ENCODE assay signal across 8 mouse cellular contexts in the genomic region with DNA sequence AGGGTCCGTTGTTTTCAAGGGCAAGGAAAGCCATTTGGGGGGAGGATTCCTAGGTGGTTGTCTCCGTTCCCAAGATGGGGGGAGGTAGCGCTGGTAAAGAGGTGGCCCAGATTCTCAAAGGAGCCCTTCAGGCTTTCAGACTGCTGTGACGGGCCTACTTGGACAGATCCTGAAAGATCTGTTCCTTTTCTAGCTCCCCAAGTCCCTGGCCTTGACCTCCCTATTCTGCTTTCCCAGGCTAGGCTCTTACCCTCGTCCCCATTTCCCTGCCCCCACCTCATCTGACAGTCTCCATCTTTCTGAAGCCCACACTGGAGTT. TPM values are rescaled to one million over a fixed set of nuclear protein-coding genes. Genes with fewer than 3 reads are reported as not detected.
DNase-seq lines count a peak whose midpoint lies in the region; ATAC-seq and TF ChIP-seq lines count a peak whose summit lies in the region.

No protein-coding gene starts in this region.

- peak overlapping the region; percentile 93 for H3K4me2 ChIP-seq in heart, embryonic 14.5 days (ENCODE audit: low read length)
- H3K4me2 ChIP-seq in stomach, embryonic 15.5 days: peak overlapping the region; percentile 74

- no peak for TF ChIP-seq RAD21 in MEL (IDR thresholded peaks at IDR 0.05; ENCODE audit: low read depth, low read length)

- no peak for TF ChIP-seq CTCF in gastrocnemius, adult 2 months (IDR thresholded peaks at IDR 0.05)
- no peak for TF ChIP-seq CTCF in MEL (IDR thresholded peaks at IDR 0.05 in 2 of 3, conservative IDR thresholded peaks at IDR 0.05 in 1 of 3; ENCODE audit: control insufficient read depth in 1 of 3, insufficient read depth in 1 of 3, low read depth in 2 of 3, low read length in 3 of 3, poor library complexity in 1 of 3, severe bottlenecking in 1 of 3)

- DNase-seq in gastrocnemius, adult 2 months: no peak
- DNase-seq in gastrocnemius, adult 8-10 months (ENCODE audit: low spot score in 2 of 2): no peak
- DNase-seq in MEL (ENCODE audit: low read depth, low spot score): peak; percentile 62
- DNase-seq in cerebellum, postnatal 25 days: peak; percentile 29 to 31
- DNase-seq in kidney, postnatal 4 days: peak; percentile 39 to 53
- peak; percentile 21 for DNase-seq in lung, postnatal 36 days

- TF ChIP-seq EP300 in MEL (IDR thresholded peaks at IDR 0.05; ENCODE audit: low read depth in 1 of 2, low read length in 2 of 2): no peak

- peaks cover 18% of the 10 kb centered on the region for H3K79me2 ChIP-seq in MEL (ENCODE audit: control insufficient read depth, insufficient read depth, low read length, poor library complexity)

- 0% methylated on average over 5 of the region's 5 CpGs for WGBS in heart, embryonic 14.5 days
- WGBS in stomach, embryonic 15.5 days: 0% methylated on average over 5 of the region's 5 CpGs

- peaks cover 0 to 6% of the 10 kb centered on the region in 2 experiments; a peak in 2 of 4 replicates for H3K36me3 ChIP-seq in MEL (ENCODE audit: control insufficient read depth in 1 of 2, insufficient read depth in 2 of 2, low read length in 2 of 2)
- no peaks in the 10 kb centered on the region for H3K36me3 ChIP-seq in heart, embryonic 14.5 days (ENCODE audit: control insufficient read depth, insufficient read depth, low read length)
- H3K36me3 ChIP-seq in stomach, embryonic 15.5 days: no peaks in the 10 kb centered on the region

- H3K27ac ChIP-seq in gastrocnemius, adult 2 months: peak overlapping the region; percentile 92
- H3K27ac ChIP-seq in MEL (ENCODE audit: control insufficient read depth, low read depth, low read length): peak overlapping the region; percentile 0; the same call in 1 of the 2 replicates
- peak overlapping the region; percentile 94 for H3K27ac ChIP-seq in heart, embryonic 14.5 days (replicated peaks in 1 of 2; ENCODE audit: control insufficient read depth in 1 of 2, insufficient read depth in 1 of 2, low read depth in 2 of 2, low read length in 2 of 2)
- peak overlapping the region; percentile 91 for H3K27ac ChIP-seq in stomach, embryonic 15.5 days

- ATAC-seq in heart, embryonic 14.5 days (ENCODE audit: insufficient number of reproducible peaks, insufficient read depth, low FRiP score, low read depth): no peak
- ATAC-seq in stomach, embryonic 15.5 days (ENCODE audit: insufficient read depth, low FRiP score, low read depth): no peak

- peak overlapping the region; percentile 79 for H3K4me3 ChIP-seq in gastrocnemius, adult 2 months
- peak overlapping the region; percentile 81 to 99 for H3K4me3 ChIP-seq in MEL (ENCODE audit: control insufficient read depth in 1 of 2, insufficient read depth in 1 of 2, low read depth in 2 of 2, low read length in 2 of 2)
- H3K4me3 ChIP-seq in heart, embryonic 14.5 days (ENCODE audit: control insufficient read depth in 1 of 2, insufficient read depth in 1 of 2, low read depth in 1 of 2, low read length in 2 of 2): peak overlapping the region; percentile 80 to 91
- peak overlapping the region; percentile 89 for H3K4me3 ChIP-seq in stomach, embryonic 15.5 days (replicated peaks)

- H3K27me3 ChIP-seq in MEL (ENCODE audit: control insufficient read depth in 1 of 2, insufficient read depth in 2 of 2, low read length in 2 of 2): no peaks in the 10 kb centered on the region
- H3K27me3 ChIP-seq in heart, embryonic 14.5 days (ENCODE audit: control insufficient read depth, insufficient read depth, low read length): no peaks in the 10 kb centered on the region
- H3K27me3 ChIP-seq in stomach, embryonic 15.5 days (replicated peaks): no peaks in the 10 kb centered on the region

- H3K9ac ChIP-seq in MEL (ENCODE audit: control insufficient read depth, low read depth, low read length, poor library complexity, severe bottlenecking): peak overlapping the region; percentile 87
- H3K9ac ChIP-seq in heart, embryonic 14.5 days (ENCODE audit: low read length): peak overlapping the region; percentile 91
- H3K9ac ChIP-seq in stomach, embryonic 15.5 days: peak overlapping the region; percentile 92

- no peak for TF ChIP-seq POLR2A in MEL (IDR thresholded peaks at IDR 0.05; ENCODE audit: control insufficient read depth in 1 of 2, insufficient read depth in 1 of 2, low read depth in 1 of 2, low read length in 2 of 2, poor library complexity in 1 of 2)

- no peaks in the 10 kb centered on the region for H3K9me3 ChIP-seq in MEL (replicated peaks; ENCODE audit: insufficient read depth, low read length)
- H3K9me3 ChIP-seq in heart, embryonic 14.5 days (ENCODE audit: control insufficient read depth, low read length): no peaks in the 10 kb centered on the region
- no peaks in the 10 kb centered on the region for H3K9me3 ChIP-seq in stomach, embryonic 15.5 days

- H3K4me1 ChIP-seq in MEL (ENCODE audit: control insufficient read depth in 1 of 2, insufficient read depth in 2 of 2, low read length in 2 of 2): peaks cover 3 to 5% of the 10 kb centered on the region in 2 experiments; a peak in 2 of 4 replicates
- H3K4me1 ChIP-seq in heart, embryonic 14.5 days (ENCODE audit: control insufficient read depth in 2 of 2, insufficient read depth in 2 of 2, low read length in 2 of 2): peaks cover 0 to 12% of the 10 kb centered on the region in 2 experiments; a peak in 1 of 4 replicates
- H3K4me1 ChIP-seq in stomach, embryonic 15.5 days: peaks cover 5% of the 10 kb centered on the region; the same call in 1 of the 2 replicates

- intact Hi-C loops in gastrocnemius, adult 2 months (cut with DNase I): loop anchor here (2.0 kb wide), 1 partner anchor 73 kb away; no protein-coding TSS in a partner anchor

TF ChIP-seq in MEL, 35 proteins besides CTCF, POLR2A, EP300 and RAD21:
- TF ChIP-seq HCFC1 (IDR thresholded peaks at IDR 0.05; ENCODE audit: low read depth, low read length) (0 out of 2 replicates have a peak, but pooled peaks have one; percentile 8), ZNF384 (IDR thresholded peaks at IDR 0.05; ENCODE audit: low read depth, low read length) (peak; percentile 37; the same call in 1 of the 2 replicates), NELFE (IDR thresholded peaks at IDR 0.05; ENCODE audit: low read depth, low read length) (no peak)

RNA-seq across cellular contexts. Expression of gene Ptpn9, which starts 1.3 kb away (rescaled TPM):
- total RNA-seq in gastrocnemius, adult 2 months (2021): 1 to 10 TPM; 3.1 to 5.0 TPM
- total RNA-seq in gastrocnemius, adult 8-10 months (2022): 1 to 10 TPM; 2.1 to 5.7 (median 2.6) TPM
- 10.6 and 12.0 TPM in 2 replicates for total RNA-seq in MEL (2012; rRNA removed)
- polyA plus RNA-seq in MEL (2012; ENCODE audit: insufficient read depth in 1 of 2, insufficient read length in 2 of 2, low read depth in 1 of 2, low replicate concordance in 2 of 2, missing spikeins in 1 of 2): 10 to 100 TPM in 1 of 2 experiments, not detected in 1; 24.3 TPM
- polyA plus RNA-seq in heart, embryonic 14.5 days (2014; fragmentation: Nextera tagmentation; extraction: Ambion mirVana): 22.6 and 24.9 TPM in 2 replicates
- 17.9 and 18.3 TPM in 2 replicates for polyA plus RNA-seq in stomach, embryonic 15.5 days (2015; fragmentation: Nextera tagmentation; extraction: Ambion mirVana)

RNA-seq across cellular contexts. Expression of gene Snupn, which starts 45.3 kb away (rescaled TPM):
- 10 to 100 TPM in 1 of 2 experiments, 1 to 10 TPM in 1; 8.4 to 11.3 TPM for total RNA-seq in gastrocnemius, adult 2 months (2021)
- 10 to 100 TPM; 10.0 to 12.0 (median 11.3) TPM for total RNA-seq in gastrocnemius, adult 8-10 months (2022)
- 13.0 and 14.6 TPM in 2 replicates for total RNA-seq in MEL (2012; rRNA removed)
- polyA plus RNA-seq in MEL (2012; ENCODE audit: insufficient read depth in 1 of 2, insufficient read length in 2 of 2, low read depth in 1 of 2, low replicate concordance in 2 of 2, missing spikeins in 1 of 2): 10 to 100 TPM in 1 of 2 experiments, not detected in 1; 14.7 TPM
- polyA plus RNA-seq in heart, embryonic 14.5 days (2014; fragmentation: Nextera tagmentation; extraction: Ambion mirVana): 16.4 and 18.8 TPM in 2 replicates
- 18.5 and 19.0 TPM in 2 replicates for polyA plus RNA-seq in stomach, embryonic 15.5 days (2015; fragmentation: Nextera tagmentation; extraction: Ambion mirVana)

RNA-seq across cellular contexts. Expression of gene Imp3, which starts 58.7 kb away (rescaled TPM):
- total RNA-seq in gastrocnemius, adult 2 months (2021): 10 to 100 TPM; 49.1 to 51.4 TPM
- total RNA-seq in gastrocnemius, adult 8-10 months (2022): 10 to 100 TPM; 54.4 to 61.3 (median 57.1) TPM
- total RNA-seq in MEL (2012; rRNA removed): 160 and 183 TPM in 2 replicates
- polyA plus RNA-seq in MEL (2012; ENCODE audit: insufficient read depth in 1 of 2, insufficient read length in 2 of 2, low read depth in 1 of 2, low replicate concordance in 2 of 2, missing spikeins in 1 of 2): 100 to 1,000 TPM in 1 of 2 experiments, not detected in 1; 154 TPM
- 60.0 and 70.5 TPM in 2 replicates for polyA plus RNA-seq in heart, embryonic 14.5 days (2014; fragmentation: Nextera tagmentation; extraction: Ambion mirVana)
- 79.3 and 86.5 TPM in 2 replicates for polyA plus RNA-seq in stomach, embryonic 15.5 days (2015; fragmentation: Nextera tagmentation; extraction: Ambion mirVana)

Comparison
In these comparisons a context has a peak if more than half of its experiments do, and no peak if none do; other contexts are left out.
1. DNase-seq: peak in MEL (single experiment), cerebellum, postnatal 25 days (2 of 2), kidney, postnatal 4 days (2 of 2) and lung, postnatal 36 days (single experiment); none in gastrocnemius, adult 2 months (single experiment) and gastrocnemius, adult 8-10 months (0 of 2).
2. H3K27ac ChIP-seq: peak in every context shown above with its lines; median percentile 94 in heart, embryonic 14.5 days; 92 in gastrocnemius, adult 2 months; 91 in stomach, embryonic 15.5 days; 0 in MEL.
3. Peak in every context shown above with its lines, with median percentiles within 50 percentile points of each other: H3K4me3 ChIP-seq and H3K9ac ChIP-seq.